Mouse (Mus musculus): ENCODE measurements around the gene Khdc4.

- TF ChIP-seq CTCF (conservative IDR thresholded peaks at IDR 0.05 in 1 of 2, IDR thresholded peaks at IDR 0.05 in 1 of 2; ENCODE audit: low read depth in 2 of 2, low read length in 2 of 2) (no peak), E2F4 (IDR thresholded peaks at IDR 0.05; ENCODE audit: insufficient replicate concordance, low read depth, low read length) (no peak), HCFC1 (IDR thresholded peaks at IDR 0.05; ENCODE audit: low read depth, low read length) (no peak), POLR2A (IDR thresholded peaks at IDR 0.05; ENCODE audit: low read depth, low read length) (no peak), ZKSCAN1 (IDR thresholded peaks at IDR 0.05; ENCODE audit: borderline replicate concordance, low read depth, low read length) (no peak), MAFK (IDR thresholded peaks at IDR 0.05; ENCODE audit: insufficient replicate concordance, low read length) (no peak), EP300 (IDR thresholded peaks at IDR 0.05; ENCODE audit: low read length) (no peak), TBP (conservative IDR thresholded peaks at IDR 0.05; ENCODE audit: low read depth, low read length) (no peak), ZC3H11A (IDR thresholded peaks at IDR 0.05; ENCODE audit: low read depth, low read length) (no peak), MAX (IDR thresholded peaks at IDR 0.05; ENCODE audit: low read length) (no peak), UBTF (IDR thresholded peaks at IDR 0.05; ENCODE audit: low read depth, low read length) (no peak), IRF4 (IDR thresholded peaks at IDR 0.05; ENCODE audit: low read depth, low read length) (no peak)
Measured at GRCm38 (mm10) chr3:88761619-88762018, 76.0 kb downstream of the Khdc4 start.

Data from CH12.LX (cell line).